Mouse (Mus musculus): ENCODE measurements at regions not wholly inside any gene's neighbourhood (a gene's known extent, or its start where the extent isn't known, plus 50 kb on each side); places are given as distances from the start of the nearest gene placed in this dataset.
A peak's percentile ranks its signal among the peaks of the same experiment; 100 is the strongest.
"Not testable (repeated sequence)": the region's sequence is repeated elsewhere in the genome, so short reads cannot be mapped to it uniquely, and the experiment has no call there.

DNA sequence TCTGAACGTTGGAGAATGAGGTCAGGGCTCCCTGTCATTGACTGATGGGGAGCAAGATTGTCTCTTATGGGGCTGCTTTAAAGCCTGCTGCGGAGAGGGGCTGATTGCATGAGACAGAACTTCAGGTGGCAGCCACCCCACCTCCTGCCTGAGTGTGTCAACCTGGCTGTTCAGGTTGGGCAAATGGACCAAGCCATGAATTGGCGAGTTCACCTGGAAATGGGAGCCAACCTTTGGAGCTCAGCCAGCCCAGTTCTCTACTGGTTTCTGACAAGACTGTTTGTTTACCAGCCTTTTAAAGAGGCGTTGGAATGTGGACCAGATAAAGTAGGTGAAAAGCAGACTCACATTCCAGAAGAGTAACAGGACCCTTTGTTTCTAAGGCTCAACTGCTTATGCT lies 180.3 kb downstream of the Tmx1 start:
- peak; percentile 53 for DNase-seq

DNA sequence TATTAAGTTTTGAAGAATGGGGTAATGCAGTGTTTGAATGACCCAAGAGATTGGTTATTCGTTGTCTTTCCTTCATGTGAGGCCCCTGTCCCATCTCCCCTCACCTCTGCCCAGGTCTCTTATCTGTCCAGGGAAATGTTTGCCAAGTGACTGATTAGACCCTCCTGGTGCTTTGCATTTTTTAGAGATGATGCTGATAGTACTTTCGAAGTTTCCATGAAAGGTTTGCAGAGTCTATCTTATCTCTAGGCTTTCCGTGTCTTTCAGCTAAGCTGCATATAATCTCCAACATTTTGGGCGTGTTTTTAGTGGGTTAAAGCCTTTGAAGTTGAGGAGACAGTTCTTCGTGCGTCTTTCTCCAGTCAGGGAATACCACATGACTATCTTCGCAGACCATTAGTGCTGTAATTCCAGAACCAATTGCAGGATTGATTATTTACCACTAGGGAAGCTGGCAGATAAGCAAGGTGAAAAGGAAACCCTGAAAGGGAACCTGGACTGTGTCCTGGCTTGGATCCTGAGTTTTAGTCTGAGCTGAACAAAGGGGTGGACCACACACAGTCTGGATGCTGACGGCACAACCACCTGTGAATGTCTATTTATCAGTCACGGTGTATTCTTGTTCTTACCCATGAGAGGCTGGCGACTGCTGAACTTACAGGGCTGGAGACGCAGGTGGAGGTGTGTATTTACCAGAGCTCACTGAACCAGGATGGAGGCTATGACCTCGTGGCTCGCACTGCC lies 180.9 kb downstream of the Tmx1 start:
- no peak for DNase-seq

DNA sequence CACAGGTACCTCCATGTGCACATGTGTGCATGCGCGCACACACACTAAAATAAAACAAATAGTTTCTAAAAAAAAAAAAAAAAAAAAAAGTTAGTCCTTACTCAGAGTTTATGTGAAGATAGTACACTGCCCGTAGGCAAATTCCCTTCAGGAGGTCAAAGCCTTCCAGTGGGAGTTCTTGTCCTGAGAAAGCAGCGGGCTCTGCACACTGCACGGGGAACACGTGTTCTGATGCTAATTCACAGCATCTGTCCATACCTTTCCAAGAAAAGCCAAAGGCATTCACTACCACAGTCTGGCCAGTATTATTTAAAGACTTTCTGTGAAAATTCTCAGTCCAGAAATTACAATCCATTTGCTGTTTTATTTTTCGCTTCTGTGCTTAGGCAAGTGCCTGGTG lies 183.1 kb downstream of the Tmx1 start:
- DNase-seq, result no peak

DNA sequence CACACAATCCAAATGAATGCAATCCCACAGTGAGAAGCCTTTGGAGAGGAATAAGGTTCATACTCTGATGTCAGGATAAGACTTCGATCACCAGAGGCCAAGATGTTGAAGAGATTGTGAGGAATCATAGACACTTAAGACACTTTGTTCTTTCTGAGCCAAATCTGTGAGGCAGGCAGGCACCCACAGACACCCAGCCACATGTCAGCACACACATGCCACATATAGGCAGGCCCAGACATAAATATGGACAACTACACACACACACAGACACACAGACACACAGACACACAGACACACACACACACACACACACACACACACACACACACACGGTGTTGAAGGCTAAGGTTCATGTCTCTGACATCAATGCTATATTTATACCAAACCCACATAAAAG lies 185.1 kb upstream of the Frmd6 start:
- DNase-seq, result no peak

DNA sequence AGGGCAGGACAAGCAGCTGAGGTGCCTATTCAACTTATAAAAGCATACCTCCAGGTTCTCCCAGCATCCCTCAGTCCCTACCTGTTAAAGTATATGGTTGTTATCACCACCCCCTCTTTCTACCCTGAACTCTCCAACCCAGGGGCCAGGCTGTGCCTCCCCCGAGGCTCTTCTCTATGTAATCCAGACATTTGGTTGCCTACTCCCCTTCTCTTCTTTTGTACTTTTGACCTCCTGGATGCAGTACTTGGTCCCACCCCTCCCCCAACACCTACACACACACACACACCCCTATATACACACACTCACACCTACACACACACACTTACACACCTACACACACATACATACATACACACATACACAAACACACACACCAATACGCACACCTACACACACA lies 180.4 kb upstream of the Frmd6 start:
- DNase-seq, result no peak

DNA sequence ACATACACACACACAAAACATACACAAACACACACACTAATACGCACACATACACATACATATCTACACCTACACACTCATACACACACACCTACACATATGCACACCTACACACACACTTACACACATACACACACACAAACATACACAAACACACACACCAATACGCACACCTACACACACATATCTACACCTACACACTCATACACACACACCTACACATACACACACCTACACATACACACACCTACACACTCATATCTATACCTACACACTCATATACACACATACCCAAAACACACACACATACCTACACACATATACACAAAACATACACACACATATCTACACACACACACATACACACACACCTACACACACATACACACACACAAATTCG lies 179.9 kb upstream of the Frmd6 start:
- DNase-seq, result no peak

DNA sequence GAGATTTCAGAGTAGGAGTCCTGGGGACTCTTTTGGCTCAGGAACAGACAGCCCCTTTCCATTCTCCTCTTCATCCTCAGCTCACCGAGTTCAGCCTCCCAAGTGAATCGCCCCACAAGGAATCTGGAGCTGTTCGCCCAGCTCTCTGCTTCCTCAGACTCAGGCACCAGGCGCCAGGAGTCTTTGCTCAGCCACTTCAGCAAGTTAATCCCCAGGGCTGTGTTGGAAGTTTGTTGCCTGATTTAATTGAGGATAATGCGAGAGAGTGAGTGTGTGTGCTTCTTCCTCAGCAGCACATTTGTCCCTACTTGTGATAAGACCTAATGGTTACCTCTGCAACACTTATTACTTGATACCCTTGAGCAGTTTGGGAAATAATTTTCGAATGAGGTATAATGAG lies 177.8 kb upstream of the Frmd6 start:
- no peak for DNase-seq

DNA sequence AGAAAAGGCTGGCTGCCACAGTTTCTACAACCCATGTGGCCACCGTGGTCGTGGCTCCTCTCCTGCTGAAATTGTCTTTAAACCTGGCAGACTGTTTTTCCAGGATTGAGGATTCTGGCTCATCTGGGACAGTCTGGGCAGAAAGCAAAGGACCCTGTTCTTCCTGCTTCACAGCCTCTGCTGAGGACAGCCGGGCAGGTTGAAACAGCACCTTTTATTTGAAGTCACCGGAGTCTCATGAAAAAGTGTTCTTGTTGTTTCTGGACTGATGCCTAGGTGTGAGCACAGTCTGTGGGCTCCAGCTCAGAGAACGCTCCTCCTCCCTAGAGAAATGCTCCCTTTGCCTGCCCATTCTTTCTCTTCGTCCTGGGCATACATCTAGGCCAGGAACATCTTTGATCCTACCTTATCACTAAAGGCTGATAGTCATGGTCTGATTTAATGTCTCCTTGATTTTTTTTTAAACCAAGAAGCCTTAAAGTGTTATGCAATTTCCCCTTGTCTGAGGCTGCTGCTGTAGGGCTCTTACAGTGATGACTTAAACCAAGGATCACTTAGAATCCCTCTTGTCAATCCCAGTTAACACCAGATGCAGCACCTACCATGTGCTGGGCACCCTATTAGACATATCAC lies 177.0 kb upstream of the Frmd6 start:
- no peak for DNase-seq

DNA sequence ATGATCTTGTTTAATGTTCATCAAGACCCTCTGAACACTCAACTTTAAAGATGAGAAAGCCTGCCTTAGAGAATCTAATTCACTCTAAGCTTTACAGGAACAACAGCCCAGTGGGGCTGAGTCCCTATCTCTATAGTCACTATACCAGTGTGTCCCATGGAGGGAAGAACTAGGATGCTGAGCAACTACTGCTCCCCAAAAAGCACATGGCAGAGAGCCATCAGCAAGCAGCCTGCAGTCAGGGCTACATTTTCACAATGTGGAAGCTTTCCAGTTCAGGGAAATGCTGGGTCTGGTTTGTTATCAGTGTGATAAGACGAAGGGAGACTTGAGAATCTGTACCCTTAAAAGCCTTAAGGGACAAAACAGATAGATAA lies 176.5 kb upstream of the Frmd6 start:
- no peak for DNase-seq

DNA sequence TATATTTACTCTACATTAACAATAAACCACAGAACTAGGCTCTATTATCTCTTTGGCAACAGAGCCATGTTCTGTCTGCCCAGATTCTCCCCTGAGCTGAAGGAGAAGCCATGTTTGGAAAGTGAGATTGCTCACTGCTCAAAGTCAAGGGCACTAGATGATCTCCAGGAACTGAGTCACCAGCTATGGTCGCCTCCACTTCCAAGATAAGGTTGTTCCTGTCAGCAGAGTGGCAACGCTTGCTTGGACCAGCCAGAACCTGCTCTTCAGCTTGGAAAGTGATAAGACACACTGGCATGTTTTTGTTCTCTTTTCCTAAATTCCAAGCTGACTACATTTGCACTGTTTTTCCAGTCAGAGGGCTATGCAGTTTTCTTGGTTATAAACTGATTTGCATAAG lies 175.6 kb upstream of the Frmd6 start:
- DNase-seq, result no peak

DNA sequence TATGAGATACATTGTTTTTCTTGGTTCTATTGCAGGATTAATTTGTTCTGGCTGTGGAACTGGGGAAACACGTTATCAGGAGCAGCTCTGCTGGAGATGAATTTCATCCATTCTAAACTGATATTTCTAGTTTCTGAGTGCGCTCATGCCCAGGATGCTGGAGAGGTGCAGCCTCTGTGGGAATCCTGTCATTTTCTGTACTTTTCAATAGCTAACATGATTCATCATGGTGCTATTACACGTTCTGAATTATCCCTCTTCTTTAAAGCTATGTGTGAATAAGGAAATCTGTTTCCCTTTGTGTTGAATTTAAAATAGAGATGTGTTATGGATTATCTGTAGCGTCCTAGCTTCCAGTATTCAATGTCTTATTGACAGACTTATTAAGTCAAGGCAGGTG lies 174.8 kb upstream of the Frmd6 start:
- DNase-seq, result no peak

DNA sequence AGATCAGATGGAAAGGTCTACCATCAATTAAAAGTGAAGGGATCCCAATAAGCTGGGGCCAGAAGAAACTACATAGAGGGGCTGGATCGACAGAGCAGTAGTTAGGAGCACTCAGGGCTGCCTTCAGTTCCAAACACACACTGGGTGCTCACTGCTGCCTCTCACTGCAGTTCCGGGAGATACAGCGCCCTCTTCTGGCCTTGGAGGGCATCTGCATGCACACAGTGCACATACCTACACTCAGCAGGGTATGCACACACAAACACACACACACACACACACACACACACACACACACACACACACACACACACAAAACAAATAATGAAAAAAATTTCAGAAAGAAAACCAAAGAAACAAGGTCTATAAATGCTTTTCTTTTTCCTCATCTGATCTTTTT lies 172.6 kb upstream of the Frmd6 start:
- no peak for DNase-seq

DNA sequence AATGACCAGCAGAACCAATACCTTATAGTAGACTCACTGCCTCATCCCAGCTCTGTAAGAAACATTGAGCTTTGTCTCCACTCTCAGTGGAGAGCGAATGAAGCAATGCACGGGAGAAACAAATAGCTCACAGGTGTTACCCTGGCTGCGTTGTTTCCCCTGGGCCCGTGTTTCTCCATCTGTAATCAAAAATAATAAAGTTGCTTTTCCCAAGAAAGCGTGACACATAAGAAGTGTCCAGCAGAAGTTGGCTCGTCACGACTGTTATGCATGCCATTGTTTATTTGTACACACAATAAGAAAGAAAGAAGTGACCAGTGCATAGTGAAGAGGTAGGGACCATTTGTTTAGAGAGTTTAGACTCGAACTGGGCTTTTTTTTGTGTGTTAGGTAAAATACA lies 171.3 kb upstream of the Frmd6 start:
- no peak for DNase-seq

DNA sequence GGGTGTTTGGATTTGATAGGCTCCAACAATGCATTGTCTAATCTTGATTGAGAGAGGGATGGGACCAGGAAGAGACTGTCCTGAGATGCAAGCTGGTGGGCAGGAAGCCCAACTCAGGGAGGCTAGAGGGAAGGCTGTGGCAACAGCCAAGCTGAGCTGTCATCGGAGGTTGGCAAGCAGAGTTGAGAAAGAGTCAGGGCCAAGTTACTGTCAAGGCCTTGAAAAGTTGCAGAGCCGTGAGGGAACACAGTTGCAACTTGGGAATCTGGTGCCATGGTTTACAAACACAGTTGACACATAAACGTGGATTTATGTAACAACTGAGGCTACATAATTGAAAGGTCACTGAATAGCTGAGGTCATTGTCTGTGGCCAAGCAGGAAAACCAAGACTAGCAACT lies 170.8 kb upstream of the Frmd6 start:
- DNase-seq, result no peak

DNA sequence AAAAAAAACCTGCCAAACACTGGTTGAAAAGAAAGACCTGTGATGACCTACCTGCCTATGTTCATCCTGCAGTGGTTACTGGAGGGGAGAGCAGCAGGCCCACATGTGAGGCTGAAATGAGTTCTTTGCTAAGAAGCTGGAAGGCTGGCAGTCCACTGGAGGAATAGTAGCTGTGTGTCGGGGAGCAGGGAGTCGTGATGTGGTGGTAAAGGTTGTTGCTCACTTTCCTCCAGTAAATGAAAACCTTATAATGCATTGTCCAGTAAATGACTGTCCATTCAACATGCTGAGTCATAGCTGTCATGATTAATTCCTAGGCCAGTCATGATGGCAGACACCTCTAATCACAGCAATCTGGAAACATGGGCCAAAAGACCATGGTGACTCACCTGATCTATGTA lies 169.9 kb upstream of the Frmd6 start:
- DNase-seq, result no peak

DNA sequence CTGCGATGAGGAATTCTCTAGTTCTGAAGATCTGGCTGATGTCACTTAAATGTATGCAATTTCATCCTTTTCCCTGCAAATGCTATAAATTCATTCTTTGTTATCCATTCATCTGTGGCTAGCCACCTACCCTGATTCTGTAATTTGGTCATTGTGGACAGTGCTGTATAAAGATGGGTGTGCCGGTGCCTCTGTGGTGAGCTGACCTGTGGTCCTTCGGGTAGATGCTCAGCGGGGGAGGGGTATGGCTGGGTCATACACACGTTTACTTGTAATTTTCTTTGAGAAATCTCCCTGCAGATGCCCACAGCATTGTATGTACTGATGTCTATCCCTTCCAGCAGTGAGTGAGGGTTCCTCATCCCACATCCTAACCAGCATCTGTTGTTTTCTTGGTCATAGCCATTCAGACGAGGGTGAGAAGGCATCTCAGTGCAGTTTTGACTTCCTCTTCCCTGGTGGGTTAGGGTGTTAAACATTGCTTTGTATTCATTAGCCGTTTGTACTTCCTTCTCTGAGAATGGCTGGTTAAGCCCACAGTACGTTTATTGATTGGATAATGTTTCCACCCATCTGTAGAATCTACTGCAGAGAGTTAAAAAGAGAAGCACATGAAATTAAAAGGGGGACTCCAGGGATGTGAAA lies 169.3 kb upstream of the Frmd6 start:
- DNase-seq, result no peak

DNA sequence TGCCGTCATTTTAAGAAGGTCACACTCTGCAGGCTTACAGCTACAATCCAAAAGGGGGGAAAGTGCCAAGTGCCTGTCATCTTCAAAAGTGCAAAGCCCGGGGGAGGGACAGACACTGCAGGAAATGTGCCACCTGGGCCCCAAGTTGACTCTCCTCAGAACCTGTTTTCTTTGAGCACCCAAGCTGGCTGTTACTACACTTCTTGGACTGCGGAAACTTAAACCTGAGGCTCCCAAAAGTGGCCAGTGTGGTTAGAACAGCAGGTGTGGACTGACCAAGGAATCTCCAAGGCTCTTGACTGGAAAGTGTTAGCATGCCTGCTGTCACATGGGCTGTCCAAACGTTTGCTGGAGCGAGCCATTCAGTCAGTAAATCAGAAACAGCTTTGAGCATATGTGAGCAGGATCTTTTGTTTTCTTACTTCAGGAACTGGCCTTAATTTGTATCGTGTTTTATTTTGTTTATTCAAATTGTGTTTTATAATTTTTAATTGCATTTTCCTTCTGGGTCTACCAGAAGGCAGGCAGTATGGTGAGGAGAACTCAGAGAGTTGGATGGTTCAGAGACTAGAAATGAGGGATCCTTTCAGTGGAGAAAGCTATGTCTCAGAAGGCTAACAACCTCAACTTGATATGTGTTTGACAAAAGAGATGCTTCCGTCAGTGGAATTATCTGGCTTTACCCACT lies 168.4 kb upstream of the Frmd6 start:
- no peak for DNase-seq

DNA sequence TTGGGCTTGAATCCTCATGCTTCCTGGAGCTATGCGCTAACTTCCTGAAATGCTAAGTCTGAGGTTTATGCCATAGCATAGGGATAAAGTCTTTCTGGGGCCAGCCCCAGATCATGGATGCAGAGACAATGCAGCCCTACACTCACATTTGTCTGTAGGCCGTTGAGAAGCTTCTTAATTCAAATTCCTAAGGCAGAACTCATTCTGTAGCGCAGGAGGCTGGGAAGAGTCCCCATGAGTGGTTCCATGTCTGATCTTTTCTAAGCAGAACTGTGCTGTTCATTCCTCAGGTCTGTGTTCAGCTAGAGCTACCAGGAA lies 167.9 kb upstream of the Frmd6 start:
- no peak for DNase-seq

DNA sequence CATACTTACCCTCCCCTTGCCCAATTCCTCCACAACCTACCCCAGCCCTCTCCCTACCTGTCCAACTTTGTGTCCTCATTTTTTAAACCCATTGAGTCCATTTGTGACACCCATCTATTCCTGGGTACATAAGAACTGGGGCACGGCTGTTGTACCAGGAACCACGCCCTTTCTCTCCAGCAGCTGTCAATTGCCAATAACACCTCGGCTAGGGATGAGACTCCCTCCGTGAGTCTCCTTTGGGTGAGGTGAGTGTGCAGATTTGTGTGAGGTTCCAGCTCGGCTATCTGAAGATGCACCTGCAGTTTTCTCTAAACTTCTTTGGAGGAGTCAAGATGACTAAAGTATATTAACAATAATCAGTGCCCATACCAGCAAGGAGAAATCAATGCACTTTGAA lies 167.2 kb upstream of the Frmd6 start:
- no peak for DNase-seq

DNA sequence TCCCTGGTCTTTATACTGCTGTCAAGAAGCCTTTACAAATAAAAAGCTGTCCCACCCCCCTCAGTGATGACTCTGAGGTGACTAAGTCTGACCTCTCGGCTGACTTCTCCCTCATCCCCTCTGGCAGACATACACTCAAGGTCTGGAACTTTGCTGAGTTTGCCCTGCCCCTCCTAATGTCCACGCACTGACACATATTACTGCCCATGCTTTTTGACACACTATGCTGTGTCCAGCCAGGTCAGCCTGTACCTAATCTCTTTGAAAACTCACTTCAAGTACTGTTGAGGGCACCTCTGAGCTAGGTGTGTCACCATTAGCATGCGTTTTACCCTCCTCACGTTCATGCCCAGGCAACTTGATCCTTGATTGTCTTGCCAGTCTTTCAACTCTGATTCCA lies 164.9 kb upstream of the Frmd6 start:
- DNase-seq, result no peak

DNA sequence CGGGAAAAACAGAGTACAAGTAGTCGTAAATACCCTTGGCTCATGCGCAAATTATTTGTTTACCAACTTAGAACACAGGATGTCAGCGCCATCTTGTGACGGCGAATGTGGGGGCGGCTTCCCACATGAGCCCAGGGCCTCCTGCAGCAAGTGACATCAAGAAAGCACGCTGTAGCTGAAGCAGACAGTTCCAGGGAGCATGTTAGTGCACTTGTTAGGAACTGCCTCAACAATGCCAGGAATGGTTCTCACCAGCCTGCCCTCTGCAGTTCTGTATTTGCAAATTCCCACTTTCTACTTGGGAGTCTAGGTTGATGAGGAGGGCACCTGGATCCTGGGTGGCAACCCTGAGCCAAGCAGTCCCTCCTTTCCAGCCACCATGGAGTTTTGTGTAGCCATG lies 157.2 kb upstream of the Frmd6 start:
- not testable (repeated sequence) for DNase-seq

DNA sequence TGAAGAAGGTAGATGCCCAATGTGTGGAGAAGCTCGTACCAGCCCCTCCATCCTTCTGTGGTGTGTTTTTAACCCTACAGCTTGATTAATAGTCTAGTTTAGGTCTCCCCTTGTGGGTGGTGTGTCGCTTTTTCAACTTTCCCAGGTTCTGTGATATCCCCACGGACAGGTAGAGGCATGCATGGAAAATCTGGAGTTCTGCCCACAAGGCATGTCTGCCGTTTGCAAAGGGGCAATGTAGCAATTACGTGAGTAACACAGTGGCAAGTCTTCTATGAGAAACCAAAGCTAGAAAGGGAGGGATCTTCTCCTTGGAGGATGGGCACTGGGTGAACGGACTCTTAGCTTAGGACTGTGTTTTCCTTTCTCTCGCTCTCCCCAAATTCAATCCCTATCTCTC lies 153.2 kb upstream of the Frmd6 start:
- no peak for DNase-seq

DNA sequence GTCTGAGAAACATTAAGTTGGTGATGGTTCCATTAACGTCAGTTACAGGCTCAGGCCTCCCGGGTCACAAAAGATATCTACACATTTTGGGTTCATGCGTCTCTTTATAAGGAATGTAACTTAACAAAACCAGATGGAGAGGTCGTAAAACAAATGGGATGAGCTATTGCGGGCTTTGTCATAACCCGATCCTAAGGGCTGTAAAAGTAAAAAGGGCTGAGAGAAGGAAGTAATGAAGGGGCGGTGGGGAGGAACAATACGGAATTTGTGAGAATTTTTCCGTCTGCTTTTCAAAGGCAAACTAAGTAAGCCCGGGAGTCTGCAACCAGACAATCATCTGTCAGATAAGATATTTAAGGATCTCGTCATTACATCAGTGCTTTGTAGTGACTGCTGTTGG lies 152.1 kb upstream of the Frmd6 start:
- no peak for DNase-seq

DNA sequence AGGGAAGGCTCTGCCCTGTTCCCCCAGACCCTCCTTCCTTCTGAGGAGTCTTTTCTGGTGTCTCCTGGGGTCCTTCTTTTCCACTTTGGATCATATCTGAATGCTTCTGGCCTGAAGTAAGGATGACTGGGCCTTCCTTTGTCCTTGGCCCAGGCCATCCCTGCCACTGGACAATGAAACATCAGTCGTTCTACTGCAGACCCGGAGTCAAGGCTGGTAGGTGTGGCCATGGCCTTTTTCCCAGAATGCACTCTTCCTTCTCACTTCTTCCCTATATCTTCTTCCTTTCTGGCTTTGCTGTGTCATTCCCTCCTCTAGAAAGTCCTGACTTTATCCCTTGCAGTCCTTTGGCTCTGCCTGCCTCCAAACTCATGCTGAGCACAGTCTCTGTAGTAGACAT lies 151.2 kb upstream of the Frmd6 start:
- no peak for DNase-seq
